Mouse (Mus musculus) MEL (cell line): ENCODE results near the gene Hnrnph3.

ENCODE experiments used
- CTCF ChIP-seq, 3 experiments: IDR thresholded peaks in 2 of 3; conservative IDR thresholded peaks in 1 of 3; 2 replicates each; pipeline ENCODE4 v1.5.1; 2011 to 2012; ENCODE audit warnings: low read length in 3 of 3, low read depth in 2 of 3, mild to moderate bottlenecking in 2 of 3, improper control_type of control experiment in 1 of 3, inconsistent platforms in 1 of 3, mixed read lengths in 1 of 3, moderate library complexity in 1 of 3; ENCODE audit not compliant: control insufficient read depth in 1 of 3, insufficient read depth in 1 of 3, poor library complexity in 1 of 3, severe bottlenecking in 1 of 3
- EP300 ChIP-seq, 2 experiments: IDR thresholded peaks; 2 replicates each; pipeline ENCODE4 v1.6.1; 2011; ENCODE audit warnings: improper control_type of control experiment in 2 of 2, low read length in 2 of 2, low read depth in 1 of 2, mild to moderate bottlenecking in 1 of 2
- ETS1 ChIP-seq: IDR thresholded peaks from 2 replicates; pipeline ENCODE4 v1.6.1; 2012; ENCODE audit warnings: low read depth, mild to moderate bottlenecking, inconsistent platforms, low read length, improper control_type of control experiment, moderate library complexity
- MAFK ChIP-seq: IDR thresholded peaks from 2 replicates; pipeline ENCODE4 v1.6.1; 2011; ENCODE audit warnings: low read depth, mild to moderate bottlenecking, low read length, improper control_type of control experiment, borderline replicate concordance
- NELFE ChIP-seq: IDR thresholded peaks from 2 replicates; pipeline ENCODE4 v1.6.1; 2011; ENCODE audit warnings: low read depth, low read length, improper control_type of control experiment
- POLR2A ChIP-seq, 2 experiments: IDR thresholded peaks; 2 replicates each; pipeline ENCODE4 v1.6.1; 2011 to 2012; ENCODE audit warnings: low read length in 2 of 2, mild to moderate bottlenecking in 2 of 2, control low read depth in 1 of 2, improper control_type of control experiment in 1 of 2, low read depth in 1 of 2, moderate library complexity in 1 of 2; ENCODE audit not compliant: control insufficient read depth in 1 of 2, insufficient read depth in 1 of 2, poor library complexity in 1 of 2
- USF2 ChIP-seq, 2 experiments: IDR thresholded peaks; 2 replicates each; pipeline ENCODE4 v1.6.1; 2011 to 2012; ENCODE audit warnings: improper control_type of control experiment in 2 of 2, low read length in 2 of 2, borderline replicate concordance in 1 of 2, inconsistent platforms in 1 of 2, low read depth in 1 of 2, mild to moderate bottlenecking in 1 of 2; ENCODE audit not compliant: insufficient read depth in 1 of 2
- ZNF384 ChIP-seq: IDR thresholded peaks from 2 replicates; pipeline ENCODE4 v1.6.1; 2012; ENCODE audit warnings: low read depth, mild to moderate bottlenecking, inconsistent platforms, low read length, improper control_type of control experiment

- TF ChIP-seq EP300 (IDR thresholded peaks at IDR 0.05; ENCODE audit: low read depth in 1 of 2, low read length in 2 of 2): no peak
- no peak for TF ChIP-seq NELFE
- TF ChIP-seq CTCF (IDR thresholded peaks at IDR 0.05 in 2 of 3, conservative IDR thresholded peaks at IDR 0.05 in 1 of 3; ENCODE audit: control insufficient read depth in 1 of 3, insufficient read depth in 1 of 3, low read depth in 2 of 3, low read length in 3 of 3, poor library complexity in 1 of 3, severe bottlenecking in 1 of 3): no peak
- TF ChIP-seq ZNF384: no peak
- no peak for TF ChIP-seq USF2 (IDR thresholded peaks at IDR 0.05; ENCODE audit: borderline replicate concordance in 1 of 2, insufficient read depth in 1 of 2, low read depth in 1 of 2, low read length in 2 of 2)
- no peak for TF ChIP-seq ETS1
- TF ChIP-seq MAFK: no peak
- TF ChIP-seq POLR2A (IDR thresholded peaks at IDR 0.05; ENCODE audit: control insufficient read depth in 1 of 2, insufficient read depth in 1 of 2, low read depth in 1 of 2, low read length in 2 of 2, poor library complexity in 1 of 2): no peak
These were observed 16.0 kb upstream of the Hnrnph3 start for GRCm38 (mm10) chr10:63039867-63040628.
